Mouse (Mus musculus): Measurements from ENCODE around the gene Tmem201.

- no peak for TF ChIP-seq CTCF (IDR thresholded peaks at IDR 0.05; ENCODE audit: extremely low read depth, insufficient read length, insufficient replicate concordance, low read depth, low read length)
- no peak for TF ChIP-seq POLR2A (IDR thresholded peaks at IDR 0.05; ENCODE audit: low read depth, low read length)
Measured at GRCm38 (mm10) chr4:149683875-149684274, 54.0 kb downstream of the Tmem201 start.

Data from small intestine, adult 2 months (tissue).